Mouse (Mus musculus): ENCODE measurements around the gene Ankrd34b. TPM values are rescaled to one million over a fixed set of nuclear protein-coding genes. Genes with fewer than 3 reads are reported as not detected.

Ankrd34b gene
- total RNA-seq, 2 experiments from 2014 or later = 15.7 to 16.0 TPM

Other genes with a start within 250 kb of the Ankrd34b start
- gene Gm20379, start 119.9 kb upstream of the Ankrd34b start, total RNA-seq (2021) = not detected
- gene Dhfr, start 71.2 kb upstream of the Ankrd34b start, total RNA-seq (2021) = 1 to 10 TPM in 1 of 2 experiments, under 1 TPM in 1; 0.99 to 1.5 TPM
- 10 to 100 TPM; 22.2 to 22.9 TPM for gene Msh3, start 70.9 kb upstream of the Ankrd34b start, total RNA-seq (2021)
- 10 to 100 TPM in 1 of 2 experiments, 1 to 10 TPM in 1; 8.2 to 11.1 TPM for gene Fam151b, start 58.1 kb downstream of the Ankrd34b start, total RNA-seq (2021)
- 10 to 100 TPM; 15.1 to 15.6 TPM for gene Zfyve16, start 105.0 kb downstream of the Ankrd34b start, total RNA-seq (2021)
- not detected for gene Spz1, start 150.3 kb downstream of the Ankrd34b start, total RNA-seq (2021)
- gene Serinc5, start 185.2 kb downstream of the Ankrd34b start, total RNA-seq (2021) = 10 to 100 TPM; 59.0 to 61.1 TPM